Mouse (Mus musculus) forebrain, embryonic 12.5 days (tissue): ENCODE measurements around the gene Tmem33. TPM values are rescaled to one million over a fixed set of nuclear protein-coding genes. Genes with fewer than 3 reads are reported as not detected.

Source experiments
- ATAC-seq: fragments of 200-750 bp; cut with Nextera tagmentation; 2 replicates; pipeline ENCODE4 v1.8.0; 2017; ENCODE audit warnings: moderate TSS enrichment; ENCODE audit not compliant: low FRiP score
- H3K27ac ChIP-seq: fragments of 300-500 bp; sonication (generic); 2 replicates; pipeline ENCODE4 v1.5.1; 2016; ENCODE audit warnings: mild to moderate bottlenecking
- H3K27me3 ChIP-seq: fragments of 300-500 bp; sonication (generic); 2 replicates; pipeline ENCODE4 v1.6.1; 2016; ENCODE audit warnings: mild to moderate bottlenecking
- H3K36me3 ChIP-seq: fragments of 300-500 bp; sonication (generic); replicated peaks from 2 replicates; pipeline ENCODE4 v1.6.1; 2016; ENCODE audit warnings: mild to moderate bottlenecking
- H3K4me1 ChIP-seq: fragments of 300-500 bp; sonication (generic); 2 replicates; pipeline ENCODE4 v1.6.1; 2016
- H3K4me2 ChIP-seq: fragments of 300-500 bp; sonication (generic); 2 replicates; pipeline ENCODE4 v1.6.1; 2016; ENCODE audit warnings: mild to moderate bottlenecking, moderate library complexity
- H3K4me3 ChIP-seq: fragments of 300-500 bp; sonication (generic); replicated peaks from 2 replicates; pipeline ENCODE4 v1.5.1; 2016; ENCODE audit warnings: mild to moderate bottlenecking
- H3K9ac ChIP-seq: fragments of 300-500 bp; sonication (generic); 2 replicates; pipeline ENCODE4 v1.6.1; 2016; ENCODE audit warnings: mild to moderate bottlenecking
- H3K9me3 ChIP-seq: fragments of 300-500 bp; sonication (generic); 2 replicates; pipeline ENCODE4 v1.6.1; 2016
- WGBS: fragments of 180-500 bp; shearing (Covaris S2); methylation state at CpG from one replicate; pipeline ENCODE4 v1.1.7; 2016; 5-methylcytosine and 5-hydroxymethylcytosine counted together
- polyA plus RNA-seq: library from polyadenylated mRNA; unstranded; fragments of >200 nt; fragmentation: Nextera tagmentation; extraction: Ambion mirVana; gene quantifications from 2 replicates; pipeline ENCODE4 v1.2.1, GENCODE M21; 2016

Tmem33 gene
- polyA plus RNA-seq, 1 experiment from 2014 or later = 107 TPM

DNA sequence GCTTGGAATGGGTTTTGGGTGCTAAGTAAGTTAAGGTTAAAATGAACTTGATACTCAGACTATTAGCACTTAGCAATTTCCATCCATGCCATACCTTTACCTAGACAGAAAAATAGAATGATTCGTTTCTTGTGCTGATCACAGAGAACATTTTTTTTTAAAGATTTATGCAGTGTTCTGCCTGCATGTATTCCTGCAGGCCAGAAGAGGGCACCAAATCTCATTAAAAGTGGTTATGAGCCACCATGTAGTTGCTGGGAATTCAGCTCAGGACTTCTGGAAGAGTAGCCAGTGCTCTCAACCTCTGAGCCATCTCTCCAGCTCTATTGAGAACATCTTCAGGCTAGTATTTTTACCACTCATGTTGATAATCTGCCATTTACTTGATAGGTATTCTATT is 5.7 kb downstream of the Tmem33 start:
- Histone ChIP-seq H3K4me1 (peaks cover 12% of the 10 kb centered on the region), H3K27ac (no peak overlapping the region), H3K27me3 (no peaks in the 10 kb centered on the region), H3K9me3 (no peaks in the 10 kb centered on the region), H3K4me2 (no peak overlapping the region), H3K4me3 (no peak overlapping the region), H3K9ac (no peak overlapping the region), H3K36me3 (peaks cover 58% of the 10 kb centered on the region)
- no peak for ATAC-seq
- WGBS = 94% methylated on average over 1 of the region's 1 CpGs

DNA sequence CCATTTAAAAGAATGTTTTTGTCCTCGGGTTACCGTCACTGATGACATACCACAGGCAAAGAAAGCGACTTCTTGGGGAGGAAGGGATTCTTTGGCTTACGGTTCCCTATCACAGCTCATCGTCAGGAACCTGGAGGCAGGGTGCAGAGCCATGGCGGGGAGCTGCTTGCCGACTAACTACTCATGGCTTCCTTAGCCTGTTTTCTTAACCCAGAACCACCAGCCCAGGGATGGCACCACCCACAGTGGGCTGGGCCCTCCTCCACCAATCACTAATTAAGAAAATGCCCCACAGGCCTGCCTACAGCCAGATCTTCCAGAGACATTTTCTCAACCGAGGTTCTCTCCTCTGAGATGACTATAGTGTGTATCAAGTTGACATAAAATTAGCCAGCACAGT is 8.9 kb downstream of the Tmem33 start:
- no peak overlapping the region for H3K27ac ChIP-seq
- H3K9me3 ChIP-seq = no peaks in the 10 kb centered on the region
- H3K4me3 ChIP-seq = no peak overlapping the region
- H3K4me1 ChIP-seq = no peaks in the 10 kb centered on the region
- ATAC-seq = no peak
- peaks cover 48% of the 10 kb centered on the region for H3K36me3 ChIP-seq
- 94% methylated on average over 8 of the region's 8 CpGs for WGBS
- no peak overlapping the region for H3K4me2 ChIP-seq
- H3K27me3 ChIP-seq = no peaks in the 10 kb centered on the region
- H3K9ac ChIP-seq = no peak overlapping the region

DNA sequence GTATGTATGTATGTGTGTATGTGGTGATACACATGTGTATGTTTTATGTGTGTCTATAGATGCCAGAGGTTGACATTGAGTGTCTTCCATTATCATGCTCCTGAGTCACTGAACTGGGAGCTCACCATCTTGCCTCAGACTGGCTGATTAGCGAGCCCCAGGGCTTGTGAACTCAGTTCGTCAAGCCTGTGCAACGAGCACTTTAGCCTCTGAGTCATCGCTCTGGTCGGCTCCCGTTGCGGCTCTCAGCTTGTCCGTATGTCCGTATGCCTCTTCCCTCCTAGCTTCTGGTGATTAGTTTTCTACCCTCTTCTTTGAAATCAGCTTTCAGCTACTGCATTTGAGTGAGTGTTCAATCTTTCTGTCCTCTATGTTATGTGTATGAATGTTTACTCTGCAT is 19.0 kb downstream of the Tmem33 start:
- 97% methylated on average over 9 of the region's 9 CpGs for WGBS
- Histone ChIP-seq H3K4me2 (no peak overlapping the region), H3K4me1 (no peaks in the 10 kb centered on the region), H3K9ac (no peak overlapping the region), H3K9me3 (no peaks in the 10 kb centered on the region), H3K27ac (no peak overlapping the region), H3K4me3 (no peak overlapping the region), H3K27me3 (no peaks in the 10 kb centered on the region), H3K36me3 (peaks cover 32% of the 10 kb centered on the region)
- no peak for ATAC-seq

DNA sequence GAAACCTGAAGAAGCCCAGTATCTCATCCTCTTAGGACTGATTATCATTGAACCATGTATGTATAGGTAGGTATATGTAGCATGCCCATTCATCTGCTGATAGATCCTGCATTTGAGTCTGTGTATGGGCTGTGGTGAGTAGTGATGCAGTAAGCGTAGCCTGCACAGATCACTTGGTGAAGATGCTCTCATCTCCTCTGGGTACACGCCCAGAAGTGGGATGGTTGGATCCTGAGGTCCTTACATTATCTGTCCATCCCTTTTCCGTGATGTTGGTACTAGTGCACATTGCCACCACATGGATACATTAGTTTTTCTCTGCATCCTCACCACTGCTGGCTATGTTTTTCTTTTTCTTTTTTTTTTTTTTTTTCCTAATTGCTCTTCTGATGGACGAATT is 19.5 kb downstream of the Tmem33 start:
- no peak overlapping the region for H3K4me2 ChIP-seq
- H3K27me3 ChIP-seq = no peaks in the 10 kb centered on the region
- no peaks in the 10 kb centered on the region for H3K4me1 ChIP-seq
- H3K9ac ChIP-seq = no peak overlapping the region
- no peak for ATAC-seq
- WGBS = 97% methylated on average over 4 of the region's 4 CpGs
- H3K27ac ChIP-seq = no peak overlapping the region
- H3K36me3 ChIP-seq = peaks cover 37% of the 10 kb centered on the region
- no peak overlapping the region for H3K4me3 ChIP-seq
- no peaks in the 10 kb centered on the region for H3K9me3 ChIP-seq

DNA sequence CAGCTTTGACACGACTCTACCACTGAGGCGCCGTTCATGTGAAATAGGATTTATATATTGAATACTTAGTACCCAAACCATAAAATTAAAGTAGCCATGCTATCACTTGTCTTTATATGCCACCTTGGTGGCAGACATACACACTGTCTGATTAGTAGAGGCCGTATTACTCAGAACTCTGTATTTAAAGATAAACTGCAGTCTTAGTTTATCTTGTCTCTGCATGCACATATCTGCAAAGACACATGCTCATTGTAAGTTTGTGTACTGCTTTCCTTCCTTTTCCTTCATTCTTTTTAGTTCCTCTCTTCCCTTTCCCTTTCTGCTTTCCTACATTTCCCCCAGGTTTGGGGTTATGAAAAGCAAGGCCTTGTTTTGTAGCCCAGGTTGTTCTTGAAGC is 20.0 kb downstream of the Tmem33 start:
- H3K27ac ChIP-seq = no peak overlapping the region
- no peak overlapping the region for H3K4me3 ChIP-seq
- no peaks in the 10 kb centered on the region for H3K4me1 ChIP-seq
- H3K27me3 ChIP-seq = no peaks in the 10 kb centered on the region
- no peak overlapping the region for H3K4me2 ChIP-seq
- H3K36me3 ChIP-seq = peaks cover 41% of the 10 kb centered on the region
- WGBS = 96% methylated on average over 4 of the region's 4 CpGs
- no peaks in the 10 kb centered on the region for H3K9me3 ChIP-seq
- H3K9ac ChIP-seq = no peak overlapping the region
- ATAC-seq = no peak

DNA sequence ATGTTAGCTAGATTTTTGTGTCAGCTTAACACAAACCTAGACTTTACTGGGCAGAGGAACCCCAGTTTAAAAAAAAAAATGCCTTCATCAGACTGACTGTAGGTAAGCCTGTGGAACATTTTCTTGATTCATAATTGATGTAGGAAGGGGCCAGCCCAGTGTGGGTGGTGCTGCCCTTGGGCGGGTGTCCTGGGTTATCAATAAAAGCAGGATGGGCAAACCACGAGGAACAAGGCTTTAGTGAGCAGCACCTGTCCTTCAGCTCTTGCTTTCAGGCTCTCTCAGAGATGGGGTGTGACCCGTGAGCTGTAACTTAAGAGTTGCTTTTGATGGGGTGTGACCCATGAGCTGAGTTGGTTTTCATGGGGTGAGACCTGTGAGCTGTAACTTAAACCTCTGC is 34.7 kb downstream of the Tmem33 start:
- Histone ChIP-seq H3K4me1 (no peaks in the 10 kb centered on the region), H3K9me3 (no peaks in the 10 kb centered on the region), H3K36me3 (peaks cover 12% of the 10 kb centered on the region), H3K27ac (no peak overlapping the region), H3K27me3 (no peaks in the 10 kb centered on the region), H3K9ac (no peak overlapping the region), H3K4me3 (no peak overlapping the region), H3K4me2 (no peak overlapping the region)
- ATAC-seq = no peak
- 85% methylated on average over 3 of the region's 3 CpGs for WGBS

DNA sequence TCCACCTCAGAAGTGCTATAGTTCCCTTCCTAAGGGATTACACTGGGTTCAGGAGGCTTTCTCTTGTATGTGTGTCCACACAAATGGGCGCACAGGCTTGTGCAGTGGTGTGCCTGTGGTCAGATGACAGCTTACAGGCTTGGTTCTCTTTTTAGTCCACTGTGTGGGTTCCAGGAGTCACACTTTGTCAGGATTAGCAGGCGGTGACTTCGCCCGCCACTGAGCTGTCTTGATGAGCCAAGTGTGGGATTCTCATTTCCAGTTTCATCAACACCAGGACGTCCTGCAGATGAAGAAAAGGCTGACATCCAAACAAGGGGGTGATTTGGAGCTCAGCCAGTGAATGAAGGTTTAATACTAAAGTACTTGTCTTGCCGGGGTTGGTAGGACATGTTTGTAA is 35.3 kb downstream of the Tmem33 start:
- peaks cover 8% of the 10 kb centered on the region for H3K36me3 ChIP-seq
- 89% methylated on average over 6 of the region's 6 CpGs for WGBS
- ATAC-seq = no peak
- H3K9ac ChIP-seq = no peak overlapping the region
- no peak overlapping the region for H3K4me2 ChIP-seq
- H3K9me3 ChIP-seq = no peaks in the 10 kb centered on the region
- H3K4me3 ChIP-seq = no peak overlapping the region
- no peaks in the 10 kb centered on the region for H3K4me1 ChIP-seq
- no peak overlapping the region for H3K27ac ChIP-seq
- H3K27me3 ChIP-seq = no peaks in the 10 kb centered on the region

DNA sequence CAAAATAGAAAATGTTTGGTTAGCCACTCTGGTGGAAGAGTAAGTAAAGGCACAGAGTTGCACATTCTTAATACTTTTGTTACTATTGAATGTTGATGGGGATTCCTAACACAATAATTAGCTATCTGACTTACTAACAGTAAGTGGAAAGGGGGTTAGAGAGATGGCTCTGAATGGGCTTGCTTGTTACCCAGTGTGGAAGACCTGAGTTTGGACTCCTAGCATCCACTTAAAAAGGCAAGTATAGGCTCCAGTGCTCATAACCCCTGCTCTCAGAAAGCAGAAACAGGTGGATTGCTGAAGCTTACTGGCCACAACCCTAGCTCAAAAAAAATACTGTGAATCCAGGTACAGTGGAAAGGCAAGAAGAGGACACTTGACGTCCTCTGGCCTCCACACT is 35.8 kb downstream of the Tmem33 start:
- no peak for ATAC-seq
- no peak overlapping the region for H3K9ac ChIP-seq
- no peaks in the 10 kb centered on the region for H3K9me3 ChIP-seq
- H3K4me3 ChIP-seq = no peak overlapping the region
- H3K4me2 ChIP-seq = no peak overlapping the region
- H3K36me3 ChIP-seq = peaks cover 8% of the 10 kb centered on the region
- no peaks in the 10 kb centered on the region for H3K27me3 ChIP-seq
- no peak overlapping the region for H3K27ac ChIP-seq
- 88% methylated on average over 1 of the region's 1 CpGs for WGBS
- H3K4me1 ChIP-seq = no peaks in the 10 kb centered on the region

DNA sequence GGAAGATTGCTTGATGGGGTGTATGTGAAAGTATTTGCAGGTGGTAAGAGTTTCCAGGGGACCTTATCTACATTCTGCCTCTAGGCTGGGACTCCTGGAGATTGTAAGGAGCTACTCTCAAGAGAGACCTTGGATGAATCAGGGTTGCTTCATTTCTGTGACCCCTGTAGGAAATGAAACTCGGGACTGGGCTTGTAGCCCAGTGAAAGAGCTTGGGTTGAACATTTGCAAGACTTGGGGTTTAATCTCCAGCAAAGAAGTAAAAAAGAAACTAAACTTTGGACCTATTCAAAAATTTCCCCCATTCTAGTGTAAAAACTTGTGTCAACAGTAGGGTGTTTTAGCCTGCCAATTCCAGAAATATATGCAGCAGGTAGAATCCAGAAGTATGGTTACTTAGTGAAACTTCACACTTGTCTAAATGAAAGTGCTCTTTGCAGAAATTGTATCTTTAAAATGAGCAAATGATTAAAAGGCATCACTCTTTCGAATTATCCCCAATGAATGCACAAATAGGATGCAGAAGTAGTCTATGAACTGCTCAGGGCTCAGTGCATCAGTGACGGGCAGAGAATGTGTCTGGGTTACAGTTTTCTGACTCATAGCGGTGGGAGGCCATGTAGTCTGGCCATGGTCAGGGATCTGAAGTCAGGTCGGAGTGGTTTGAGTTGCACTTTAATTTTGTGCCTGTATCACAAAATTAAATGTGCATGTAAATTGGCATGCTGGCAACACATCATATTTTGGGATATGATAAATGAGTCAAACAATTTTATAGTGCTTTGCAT is 36.9 kb downstream of the Tmem33 start:
- WGBS = 93% methylated on average over 5 of the region's 5 CpGs
- Histone ChIP-seq H3K4me1 (no peaks in the 10 kb centered on the region), H3K4me2 (no peak overlapping the region), H3K9ac (no peak overlapping the region), H3K27me3 (no peaks in the 10 kb centered on the region), H3K36me3 (peaks cover 5% of the 10 kb centered on the region), H3K9me3 (no peaks in the 10 kb centered on the region), H3K27ac (no peak overlapping the region), H3K4me3 (no peak overlapping the region)
- ATAC-seq = no peak

DNA sequence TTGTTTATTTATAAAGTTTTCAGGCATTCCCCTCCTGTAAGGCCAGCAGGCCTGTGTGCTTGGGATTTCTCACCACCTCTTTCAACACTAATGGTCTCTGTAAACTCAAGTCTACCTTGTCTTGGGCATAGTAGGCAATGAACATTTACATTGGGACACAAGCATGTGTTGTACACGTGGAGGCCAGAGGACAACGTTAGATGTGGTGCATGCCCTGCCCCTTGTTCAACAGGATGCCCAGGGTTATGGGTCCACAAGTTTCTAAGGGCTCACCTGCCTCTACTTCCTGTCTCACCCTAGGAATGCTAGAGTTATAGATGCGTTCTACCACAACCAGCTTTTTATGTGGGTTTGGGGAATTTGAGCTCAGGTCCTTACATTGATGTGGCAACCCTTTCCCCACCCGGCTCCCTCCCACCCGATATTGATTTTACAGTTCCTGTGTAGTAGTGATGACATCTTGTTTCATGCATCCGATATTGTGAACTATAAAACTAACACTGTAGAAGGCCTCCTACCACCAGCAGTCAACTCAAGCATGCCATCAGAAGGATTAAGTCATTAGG is 39.6 kb downstream of the Tmem33 start:
- no peaks in the 10 kb centered on the region for H3K36me3 ChIP-seq
- H3K9me3 ChIP-seq = no peaks in the 10 kb centered on the region
- no peak for ATAC-seq
- H3K4me1 ChIP-seq = no peaks in the 10 kb centered on the region
- H3K4me3 ChIP-seq = no peak overlapping the region
- no peak overlapping the region for H3K9ac ChIP-seq
- no peak overlapping the region for H3K27ac ChIP-seq
- WGBS = 94% methylated on average over 6 of the region's 6 CpGs
- H3K27me3 ChIP-seq = no peaks in the 10 kb centered on the region
- H3K4me2 ChIP-seq = no peak overlapping the region

DNA sequence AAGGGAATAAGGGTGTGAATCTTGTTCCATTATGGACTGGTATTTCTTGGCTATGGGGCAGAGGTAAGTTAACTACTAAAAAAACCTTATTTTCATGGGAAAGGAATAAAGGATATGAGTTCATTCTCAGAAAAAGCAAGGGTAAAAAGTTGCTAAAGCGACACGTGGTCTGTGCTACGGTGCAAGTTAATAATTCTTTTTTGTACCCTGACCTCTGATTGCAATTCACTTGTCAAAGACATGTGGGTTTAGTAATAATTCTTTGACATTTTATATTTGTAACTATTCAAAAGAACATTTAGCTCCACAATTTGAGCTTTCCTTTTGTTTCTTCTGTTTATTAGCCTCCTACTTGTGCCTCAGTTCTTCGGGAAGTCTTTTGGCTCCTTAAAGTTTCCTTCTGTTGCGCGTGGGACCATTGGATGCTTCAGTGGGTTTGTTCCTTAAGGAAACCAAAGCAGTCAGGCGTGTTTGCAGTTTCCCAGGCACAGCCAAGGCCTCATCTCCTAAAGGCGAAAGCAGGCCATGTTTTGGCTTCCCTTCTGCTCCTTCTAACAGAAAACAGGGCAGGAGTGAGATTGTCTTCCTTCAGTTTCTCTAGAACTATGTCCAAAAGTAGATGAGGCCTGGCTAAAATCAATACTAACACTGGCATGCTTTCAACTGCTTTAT is 40.7 kb downstream of the Tmem33 start:
- H3K27me3 ChIP-seq = no peaks in the 10 kb centered on the region
- no peaks in the 10 kb centered on the region for H3K9me3 ChIP-seq
- H3K27ac ChIP-seq = no peak overlapping the region
- no peak overlapping the region for H3K9ac ChIP-seq
- 93% methylated on average over 8 of the region's 8 CpGs for WGBS
- no peak for ATAC-seq
- H3K4me3 ChIP-seq = no peak overlapping the region
- no peaks in the 10 kb centered on the region for H3K36me3 ChIP-seq
- no peaks in the 10 kb centered on the region for H3K4me1 ChIP-seq
- H3K4me2 ChIP-seq = no peak overlapping the region

DNA sequence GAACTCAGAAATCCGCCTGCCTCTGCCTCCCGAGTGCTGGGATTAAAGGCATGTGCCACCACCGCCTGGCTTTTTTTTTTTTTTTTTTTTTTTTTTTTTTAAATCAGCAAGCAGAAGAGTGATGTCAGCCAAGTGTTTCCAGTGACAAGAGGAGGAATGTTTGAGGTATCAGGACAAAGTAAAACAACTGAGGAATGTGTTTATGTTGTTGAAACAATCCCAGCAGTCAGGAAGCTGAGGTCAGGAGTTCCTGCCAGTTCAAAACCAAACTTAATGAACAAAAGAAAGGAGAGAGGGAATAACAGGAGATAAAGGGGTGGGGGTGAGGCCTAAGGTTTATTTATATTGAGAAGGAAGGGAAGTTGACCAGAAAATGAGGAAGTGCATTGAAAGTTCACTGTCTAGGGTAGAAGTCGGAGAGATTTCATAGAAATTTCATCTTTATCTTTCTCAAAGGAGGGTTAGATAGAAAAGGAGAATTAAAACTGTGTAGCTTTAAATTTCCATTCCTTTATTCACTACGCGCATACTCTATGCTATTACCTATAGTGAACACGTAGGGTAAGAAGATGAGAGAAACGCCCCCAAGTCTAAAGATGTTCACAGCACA is 41.5 kb downstream of the Tmem33 start:
- H3K27me3 ChIP-seq = no peaks in the 10 kb centered on the region
- no peak overlapping the region for H3K27ac ChIP-seq
- no peak overlapping the region for H3K4me2 ChIP-seq
- no peaks in the 10 kb centered on the region for H3K36me3 ChIP-seq
- ATAC-seq = no peak
- no peaks in the 10 kb centered on the region for H3K4me1 ChIP-seq
- H3K4me3 ChIP-seq = no peak overlapping the region
- no peak overlapping the region for H3K9ac ChIP-seq
- no peaks in the 10 kb centered on the region for H3K9me3 ChIP-seq
- 94% methylated on average over 7 of the region's 8 CpGs for WGBS
